Mouse (Mus musculus) C2C12 (cell line): Measurements from ENCODE around the gene Slc39a8. TPM values are rescaled to one million over a fixed set of nuclear protein-coding genes. Genes with fewer than 3 reads are reported as not detected.

Experiments used
- H3K27me3 ChIP-seq: one replicate; pipeline ENCODE4 v1.6.1; 2011; ENCODE audit not compliant: control insufficient read depth, insufficient read depth, insufficient read length
- H3K36me3 ChIP-seq: one replicate; pipeline ENCODE4 v1.6.1; 2011; ENCODE audit not compliant: control insufficient read depth, insufficient read depth
- H3K4me3 ChIP-seq: one replicate; pipeline ENCODE4 v1.5.1; 2011; ENCODE audit warnings: mild to moderate bottlenecking, control low read depth; ENCODE audit not compliant: poor library complexity, insufficient read depth, severe bottlenecking
- H3K79me2 ChIP-seq: one replicate; pipeline ENCODE4 v1.6.1; 2011; ENCODE audit not compliant: control insufficient read depth, insufficient read depth
- H3K79me3 ChIP-seq: one replicate; pipeline ENCODE4 v1.6.1; 2011; ENCODE audit warnings: low read depth, control low read depth
- H3ac ChIP-seq: one replicate; pipeline ENCODE3; 2011; ENCODE audit warnings: low read depth; ENCODE audit not compliant: control insufficient read depth, insufficient read length
- CEBPB ChIP-seq: IDR thresholded peaks from one replicate; pipeline ENCODE4 v1.6.1; 2011; ENCODE audit warnings: low read depth, mild to moderate bottlenecking, control low read depth, moderate library complexity
- CTCF ChIP-seq: IDR thresholded peaks from one replicate; pipeline ENCODE4 v1.5.1; 2011; ENCODE audit not compliant: control insufficient read depth, insufficient read depth, insufficient read length
- FOSL1 ChIP-seq: IDR thresholded peaks from one replicate; pipeline ENCODE4 v1.8.0; 2011; ENCODE audit warnings: mild to moderate bottlenecking, low read length; ENCODE audit not compliant: poor library complexity, insufficient read depth, severe bottlenecking
- MAX ChIP-seq: IDR thresholded peaks from one replicate; pipeline ENCODE4 v1.6.1; 2011; ENCODE audit warnings: mild to moderate bottlenecking, control low read depth
- MYOD1 ChIP-seq: IDR thresholded peaks from one replicate; pipeline ENCODE4 v1.6.1; 2011; ENCODE audit warnings: low read depth; ENCODE audit not compliant: control insufficient read depth, insufficient read length
- MYOG ChIP-seq: IDR thresholded peaks from one replicate; pipeline ENCODE4 v1.6.1; 2011; ENCODE audit not compliant: control insufficient read depth, insufficient read length; ENCODE audit errors: extremely low read depth
- USF1 ChIP-seq: IDR thresholded peaks from one replicate; pipeline ENCODE4 v1.6.1; 2011; ENCODE audit warnings: low read depth, mild to moderate bottlenecking, control low read depth, moderate library complexity
- polyA plus RNA-seq: library from polyadenylated mRNA; unstranded; fragments of >200 nt; fragmentation: generic; extraction: Trizol; gene quantifications from one replicate; pipeline ENCODE4 v1.2.1, GENCODE M21; 2012; ENCODE audit warnings: missing spikeins

Slc39a8 gene
- polyA plus RNA-seq, 1 experiment = 1.4 TPM

DNA sequence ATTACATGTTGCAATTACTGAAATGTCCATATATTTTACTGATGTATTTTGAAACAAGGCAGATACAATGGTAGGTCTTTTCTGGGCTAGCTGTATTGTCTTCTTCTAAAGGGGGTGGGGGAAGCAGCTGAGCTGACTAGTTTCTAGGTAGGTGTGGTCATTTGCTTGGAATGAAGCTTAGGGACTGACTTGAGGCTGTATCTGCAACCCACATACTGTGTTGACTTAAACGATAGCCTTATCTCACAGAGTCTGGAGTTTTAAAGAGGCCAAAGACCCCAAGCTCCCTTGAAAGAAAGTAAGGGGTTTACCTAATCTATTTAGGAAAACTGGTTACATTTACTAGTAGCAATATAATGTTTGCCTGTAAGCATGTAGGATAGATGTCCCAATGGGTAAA lies 2.9 kb downstream of the Slc39a8 start:
- TF ChIP-seq CEBPB (no peak), MYOD1 (no peak), USF1 (no peak), FOSL1 (no peak), CTCF (no peak), MYOG (no peak), MAX (no peak)
- H3K79me3 ChIP-seq = no peaks in the 10 kb centered on the region
- no peaks in the 10 kb centered on the region for H3K36me3 ChIP-seq
- no peak overlapping the region for H3K4me3 ChIP-seq
- H3ac ChIP-seq = no peak overlapping the region
- H3K27me3 ChIP-seq = no peaks in the 10 kb centered on the region
- H3K79me2 ChIP-seq = no peaks in the 10 kb centered on the region

DNA sequence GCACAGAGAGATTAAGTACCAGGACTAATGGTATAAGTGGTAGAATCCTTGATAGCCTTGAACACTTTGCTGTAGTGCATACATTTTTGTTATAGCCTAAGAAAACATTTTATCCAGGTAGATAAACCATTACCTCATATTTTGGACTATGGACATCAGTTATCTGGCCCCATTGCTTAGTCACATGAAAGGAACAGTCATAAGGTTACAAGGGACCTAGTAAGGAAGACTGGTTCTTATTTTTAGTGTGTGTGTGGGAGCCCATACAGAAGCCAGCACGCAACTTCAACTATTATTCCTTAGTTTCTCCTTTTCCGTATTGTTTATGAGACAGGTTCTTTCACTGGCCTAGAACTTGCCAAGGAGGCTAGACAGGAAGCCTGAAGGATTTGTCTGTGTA lies 7.4 kb downstream of the Slc39a8 start:
- Histone ChIP-seq H3K36me3 (no peaks in the 10 kb centered on the region), H3K4me3 (no peak overlapping the region), H3K79me3 (no peaks in the 10 kb centered on the region), H3K79me2 (no peaks in the 10 kb centered on the region), H3K27me3 (no peaks in the 10 kb centered on the region), H3ac (no peak overlapping the region)
- TF ChIP-seq CTCF (no peak), MYOD1 (no peak), USF1 (no peak), MAX (no peak), MYOG (no peak), FOSL1 (no peak), CEBPB (no peak)

DNA sequence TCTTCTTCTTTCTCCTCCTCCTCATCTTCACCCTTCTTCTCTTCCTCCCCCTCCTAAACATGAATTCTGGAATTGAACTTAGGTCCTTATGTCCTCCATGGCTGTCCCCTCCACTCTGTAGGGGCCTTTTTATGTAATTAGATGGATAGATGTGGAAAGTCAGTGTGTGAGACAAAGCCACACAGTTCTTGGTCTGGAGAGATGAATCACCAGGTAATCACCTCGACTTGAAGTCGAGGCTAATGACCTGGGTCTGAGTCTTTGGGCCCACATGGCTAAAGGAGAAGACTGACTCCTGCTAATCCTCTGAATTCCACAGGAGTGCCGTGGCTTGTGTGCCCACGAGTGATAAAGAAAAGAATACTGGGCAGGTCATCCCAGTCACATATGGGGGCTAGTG lies 7.8 kb downstream of the Slc39a8 start:
- Histone ChIP-seq H3ac (no peak overlapping the region), H3K79me3 (no peaks in the 10 kb centered on the region), H3K36me3 (no peaks in the 10 kb centered on the region), H3K4me3 (no peak overlapping the region), H3K27me3 (no peaks in the 10 kb centered on the region), H3K79me2 (no peaks in the 10 kb centered on the region)
- TF ChIP-seq CEBPB (no peak), MAX (no peak), CTCF (no peak), USF1 (no peak), MYOD1 (no peak), MYOG (no peak), FOSL1 (no peak)

DNA sequence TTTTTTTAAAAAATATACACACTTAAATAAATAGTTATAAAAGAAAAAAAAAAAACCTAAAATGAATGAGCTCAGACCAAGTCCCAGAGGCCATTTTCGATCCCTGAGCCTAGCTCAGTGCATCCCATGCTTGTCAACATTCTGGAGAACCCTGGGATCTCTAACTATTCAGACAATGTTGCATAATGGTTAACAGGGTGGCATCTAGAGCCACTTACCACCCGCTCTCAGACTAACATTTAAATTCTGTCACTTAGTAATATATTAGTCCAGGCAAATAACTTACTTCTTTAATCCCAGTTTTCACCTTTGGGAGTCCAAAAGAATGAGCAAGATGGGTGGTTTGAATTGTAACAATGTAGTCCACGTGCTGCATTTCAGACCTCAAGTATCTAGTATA lies 9.9 kb downstream of the Slc39a8 start:
- H3K79me2 ChIP-seq = no peaks in the 10 kb centered on the region
- H3K4me3 ChIP-seq = no peak overlapping the region
- H3K36me3 ChIP-seq = no peaks in the 10 kb centered on the region
- H3K79me3 ChIP-seq = no peaks in the 10 kb centered on the region
- TF ChIP-seq MYOD1 (no peak), MAX (no peak), USF1 (no peak), CEBPB (no peak)
- no peaks in the 10 kb centered on the region for H3K27me3 ChIP-seq
- H3ac ChIP-seq = no peak overlapping the region

DNA sequence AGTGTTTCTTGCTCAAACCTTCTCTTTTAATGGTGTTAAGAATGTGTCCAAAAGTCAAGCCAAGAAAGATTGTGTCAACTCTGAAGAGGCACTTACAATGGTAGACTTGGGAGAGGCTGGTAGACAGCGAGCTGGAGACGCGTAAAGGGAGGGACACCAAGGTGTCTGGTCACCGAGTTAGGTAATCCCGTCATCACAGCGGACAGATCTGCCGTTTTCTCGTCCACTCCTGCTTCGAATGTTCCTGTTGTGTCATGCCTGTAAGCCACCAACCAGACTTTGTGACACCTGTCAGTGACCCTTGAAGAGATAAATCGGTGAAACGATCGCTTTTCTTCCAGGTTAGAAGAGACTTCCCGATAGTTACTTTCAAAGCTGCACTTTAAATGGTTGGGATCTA lies 14.5 kb downstream of the Slc39a8 start:
- no peaks in the 10 kb centered on the region for H3K27me3 ChIP-seq

DNA sequence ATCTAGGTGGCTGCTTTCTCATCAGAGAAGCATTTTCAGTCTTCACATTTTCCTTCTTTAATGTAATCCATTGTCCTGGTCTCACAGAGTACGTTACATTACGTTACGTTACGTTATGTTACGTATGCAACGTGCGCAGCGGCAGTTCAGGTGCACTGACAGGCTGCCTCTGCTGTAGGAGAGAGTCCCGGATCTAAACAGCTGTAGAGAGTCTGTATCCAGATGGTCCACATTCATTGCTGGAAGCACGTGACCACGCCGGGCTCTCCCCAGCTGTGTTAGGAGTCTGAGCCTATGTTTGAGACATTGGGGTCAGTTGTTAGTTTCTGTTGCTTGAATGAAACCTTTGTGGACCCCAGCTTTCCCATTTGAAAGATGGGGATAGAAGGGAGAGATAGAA lies 15.1 kb downstream of the Slc39a8 start:
- no peaks in the 10 kb centered on the region for H3K79me2 ChIP-seq

More for the DNA sequence above, 14.5 kb downstream of the Slc39a8 start:
- Histone ChIP-seq H3ac (no peak overlapping the region), H3K4me3 (no peak overlapping the region), H3K79me2 (no peaks in the 10 kb centered on the region), H3K79me3 (no peaks in the 10 kb centered on the region), H3K36me3 (no peaks in the 10 kb centered on the region)
- TF ChIP-seq CEBPB (no peak), MYOD1 (no peak), USF1 (no peak), MAX (no peak), FOSL1 (no peak), MYOG (no peak), CTCF (no peak)

More for the DNA sequence above, 15.1 kb downstream of the Slc39a8 start:
- TF ChIP-seq MAX (no peak), USF1 (no peak), FOSL1 (no peak), CTCF (no peak), CEBPB (no peak), MYOG (no peak), MYOD1 (no peak)
- Histone ChIP-seq H3K36me3 (no peaks in the 10 kb centered on the region), H3K27me3 (no peaks in the 10 kb centered on the region), H3ac (no peak overlapping the region), H3K4me3 (no peak overlapping the region), H3K79me3 (no peaks in the 10 kb centered on the region)
